Mouse (Mus musculus): ENCODE measurements around the gene Cdh1. TPM values are rescaled to one million over a fixed set of nuclear protein-coding genes. Genes with fewer than 3 reads are reported as not detected.
A peak's percentile ranks its signal among the peaks of the same experiment; 100 is the strongest.
"Not testable (repeated sequence)": the region's sequence is repeated elsewhere in the genome, so short reads cannot be mapped to it uniquely, and the experiment has no call there.

The Cdh1 gene
- total RNA-seq (2021): 1 to 10 TPM; 2.5 to 4.1 TPM
- long read RNA-seq, experiment 1, full-length matches to known transcripts: 1 of 1 reads
- long read RNA-seq, experiment 1, partial matches to known transcripts: 0 of 1 reads
- long read RNA-seq, experiment 1, other reads (novel, unspliced or antisense): 0 of 1 reads
- long read RNA-seq, experiment 2, full-length matches to known transcripts: 1 of 1 reads
- long read RNA-seq, experiment 2, partial matches to known transcripts: 0 of 1 reads
- long read RNA-seq, experiment 2, other reads (novel, unspliced or antisense): 0 of 1 reads

DNA sequence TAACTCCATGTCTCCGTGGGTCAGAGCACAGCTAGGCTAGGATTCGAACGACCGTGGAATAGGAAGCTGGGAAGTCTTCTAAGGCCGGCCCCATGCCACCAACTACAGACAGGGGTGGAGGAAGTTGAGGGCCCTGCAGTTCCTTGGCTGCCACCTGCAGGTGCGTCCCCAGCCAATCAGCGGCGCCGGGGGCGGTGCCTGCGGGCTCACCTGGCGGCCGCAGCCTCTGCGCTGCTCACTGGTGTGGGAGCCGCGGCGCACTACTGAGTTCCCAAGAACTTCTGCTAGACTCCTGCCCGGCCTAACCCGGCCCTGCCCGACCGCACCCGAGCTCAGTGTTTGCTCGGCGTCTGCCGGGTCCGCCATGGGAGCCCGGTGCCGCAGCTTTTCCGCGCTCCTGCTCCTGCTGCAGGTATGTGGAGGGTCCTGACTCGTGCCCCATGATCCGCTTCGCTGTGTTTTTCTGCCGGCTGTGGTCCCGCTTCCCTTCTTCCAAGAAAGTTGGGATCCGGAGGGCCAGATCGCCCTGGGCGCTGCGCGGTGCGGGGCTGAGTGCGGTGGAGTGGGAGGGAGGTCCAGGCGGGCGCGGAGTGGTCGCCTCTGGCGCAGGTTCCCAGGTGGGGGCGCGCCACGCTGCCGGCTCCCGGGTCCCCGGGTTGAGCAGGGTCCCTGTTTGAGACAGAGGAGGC is at the start of gene Cdh1:
TSS of gene Cdh1 (plus strand) at position 221 of the 689 bp plus-strand sequence.
- intact Hi-C loops (cut with DNase I): no loop called here
- peak in 1 of 2 experiments; percentile 19 for DNase-seq (ENCODE audit: low spot score in 2 of 2)

DNA sequence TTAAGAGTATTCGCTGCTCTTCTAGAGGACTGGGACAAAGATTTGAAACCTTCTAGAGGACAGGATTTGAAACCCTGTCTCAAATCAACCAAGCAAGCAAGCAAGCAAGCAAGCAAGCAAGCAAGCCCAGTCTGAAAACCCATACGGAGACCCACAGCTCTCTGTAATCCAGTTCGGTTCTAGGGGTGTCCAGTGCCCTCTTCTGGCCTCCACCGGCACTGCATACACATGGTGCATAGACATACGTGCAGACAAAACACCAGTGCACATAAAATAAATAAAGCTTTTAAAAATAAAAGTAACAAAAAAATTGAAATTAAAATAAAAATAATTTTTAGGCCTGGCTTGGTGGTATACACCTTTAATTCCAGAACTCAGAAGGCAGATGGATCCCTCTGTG is 49.1 kb upstream of the Cdh1 start:
- DNase-seq (ENCODE audit: low spot score in 2 of 2): no peak
- intact Hi-C loops (cut with DNase I): no loop called here

DNA sequence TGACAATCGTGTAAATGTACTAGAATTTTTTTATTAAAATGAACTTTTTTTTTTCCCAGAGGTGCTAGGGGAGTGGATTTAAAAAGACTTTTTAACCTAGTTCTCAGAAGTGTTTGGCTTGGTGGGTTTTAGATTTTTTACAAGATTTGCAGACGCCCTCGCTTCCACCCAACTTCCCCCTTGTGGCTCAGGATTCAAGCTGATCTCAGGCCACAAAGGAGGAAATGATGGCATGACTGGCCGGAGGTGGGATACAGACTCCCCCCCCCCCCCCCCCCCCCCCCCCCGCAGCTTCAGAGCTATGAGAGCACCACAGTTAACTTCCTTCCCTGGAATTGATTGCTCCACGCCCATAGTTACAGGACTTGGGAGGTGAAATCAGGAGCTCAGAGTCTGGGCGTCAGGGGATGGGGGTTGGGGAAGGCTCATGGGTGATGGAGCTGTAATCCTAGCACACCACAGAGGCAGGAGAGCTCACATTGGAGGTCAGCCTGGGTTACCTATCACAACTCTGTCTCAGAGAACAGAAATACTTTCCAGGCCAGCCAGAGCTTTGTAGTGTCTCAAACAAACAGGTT is 47.0 kb upstream of the Cdh1 start:
- no peak for DNase-seq (ENCODE audit: low spot score in 2 of 2)
- intact Hi-C loops (cut with DNase I): no loop called here

DNA sequence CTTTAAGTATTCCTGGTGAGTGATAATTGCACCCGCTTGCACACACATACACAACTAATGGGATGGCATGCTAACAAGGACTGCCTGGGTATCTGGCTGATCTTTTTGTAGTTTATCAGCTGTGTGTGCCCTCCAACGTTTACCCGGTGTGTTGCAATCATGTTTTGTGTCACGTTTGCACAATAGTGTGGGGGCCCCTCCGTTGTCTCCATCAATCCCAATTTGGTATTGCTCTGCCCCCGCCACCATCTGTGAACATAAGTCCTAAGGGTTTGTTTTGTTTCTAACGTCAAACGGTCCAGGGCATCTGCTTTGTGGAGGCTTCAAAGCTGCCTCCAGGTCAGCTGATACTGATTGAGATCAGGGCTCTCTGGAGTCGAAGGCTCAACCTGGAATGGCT is 43.3 kb upstream of the Cdh1 start:
- intact Hi-C loops (cut with DNase I): no loop called here

DNA sequence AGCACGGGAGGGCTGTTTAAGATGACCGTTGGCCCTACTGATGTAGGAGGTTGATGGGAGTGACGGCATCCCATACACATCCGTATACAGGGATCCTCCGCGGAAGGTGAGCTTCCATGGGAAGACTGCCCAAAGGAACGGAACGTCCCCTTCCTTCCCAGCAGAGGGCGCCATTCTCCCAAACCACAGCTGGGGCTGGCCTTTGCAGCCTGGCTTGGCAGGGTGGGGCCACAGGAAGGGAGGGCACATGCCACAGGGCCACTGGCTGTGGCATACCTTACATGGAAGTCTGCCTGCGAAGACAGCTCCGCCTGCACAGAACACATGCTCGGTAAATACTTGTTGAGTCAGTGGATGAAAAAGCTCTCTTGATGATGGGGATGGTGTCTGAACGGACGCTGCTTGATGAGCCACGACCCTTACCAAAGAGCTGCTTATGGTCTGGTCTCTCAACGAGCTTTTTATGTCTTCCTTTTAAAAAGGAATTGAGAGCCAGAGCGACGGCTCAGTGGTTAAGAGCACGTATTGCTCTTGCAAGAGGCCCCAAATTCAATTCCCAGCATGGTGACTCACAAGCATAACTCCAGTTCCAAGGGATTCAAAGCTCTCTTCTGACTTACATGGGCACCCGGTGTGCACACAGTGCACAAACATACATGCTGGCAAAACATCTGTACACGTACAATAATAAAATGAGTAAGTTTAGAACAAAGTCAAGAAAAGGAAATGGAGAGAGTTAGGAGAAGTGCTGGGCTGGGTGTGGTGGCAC is 41.9 kb upstream of the Cdh1 start:
- intact Hi-C loops (cut with DNase I): loop anchor here (1.0 kb wide), 1 partner anchor 86 kb away; no protein-coding TSS in a partner anchor
- DNase-seq (ENCODE audit: low spot score in 2 of 2): peak in 1 of 2 experiments; percentile 31

More for the DNA sequence above, 43.3 kb upstream of the Cdh1 start:
- DNase-seq (ENCODE audit: low spot score in 2 of 2): no peak

DNA sequence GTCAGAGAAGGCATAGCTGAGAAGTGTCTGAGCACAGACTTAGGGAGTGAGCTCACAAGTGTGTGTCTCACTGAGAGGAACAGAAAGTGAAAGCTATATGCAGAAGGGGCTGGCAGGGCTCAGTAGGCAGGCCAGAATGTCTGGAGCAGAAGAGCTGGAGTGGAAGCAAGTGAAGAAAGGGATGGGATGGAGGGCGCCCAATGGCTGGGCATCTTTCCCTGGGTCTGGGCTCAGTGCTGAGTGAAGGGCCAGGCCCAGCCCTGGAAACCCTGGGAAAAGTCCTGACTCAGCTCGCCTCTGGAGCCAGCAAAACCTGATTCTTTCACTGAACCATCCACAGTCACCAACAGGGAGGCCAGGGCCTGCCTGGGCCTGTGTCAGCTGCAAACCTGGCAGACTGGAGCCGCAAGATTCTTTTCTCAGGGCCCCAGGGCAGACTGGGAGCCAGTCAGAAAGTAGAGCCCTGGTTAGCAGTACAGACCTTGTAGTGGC is 39.4 kb upstream of the Cdh1 start:
- intact Hi-C loops (cut with DNase I): no loop called here
- no peak for DNase-seq (ENCODE audit: low spot score in 2 of 2)

DNA sequence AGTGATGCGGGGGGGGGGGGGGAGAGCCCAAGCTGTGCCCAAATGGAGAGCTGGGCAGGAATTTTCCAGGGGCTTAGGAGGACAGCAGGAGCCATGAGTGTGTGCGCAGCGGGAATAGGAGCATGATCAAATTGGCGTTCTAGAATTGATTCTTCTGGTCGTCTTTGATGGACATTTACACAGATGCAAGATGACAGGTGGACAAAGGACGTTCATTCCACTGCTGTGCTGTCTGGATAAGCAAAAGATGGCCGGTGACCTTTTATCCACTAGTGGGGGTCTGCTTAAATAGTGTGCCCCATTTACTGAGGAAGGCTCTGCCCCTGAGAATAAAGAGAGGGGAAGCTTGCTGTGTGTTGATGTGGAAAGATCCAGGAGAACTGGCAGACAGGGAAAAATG is 34.1 kb upstream of the Cdh1 start:
- no peak for DNase-seq (ENCODE audit: low spot score in 2 of 2)
- intact Hi-C loops (cut with DNase I): no loop called here

DNA sequence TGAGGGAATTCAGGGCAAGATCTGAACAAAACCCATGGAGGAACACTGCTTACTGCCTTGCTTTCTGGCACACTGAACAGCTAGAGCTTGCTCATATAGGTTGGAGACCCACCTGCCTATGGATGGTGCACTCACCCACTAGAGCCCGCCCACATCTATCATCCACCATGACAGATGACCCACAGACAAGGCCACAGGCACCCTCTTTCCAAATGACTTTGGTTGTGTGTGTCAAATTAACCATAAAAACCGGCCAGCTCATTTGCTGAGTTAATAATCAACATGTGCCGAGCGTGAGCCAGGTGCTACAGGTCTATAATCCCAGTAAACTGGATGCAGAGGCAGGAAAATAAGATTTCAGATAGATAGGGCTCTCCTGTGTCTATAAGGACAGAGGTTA is 32.8 kb upstream of the Cdh1 start:
- DNase-seq (ENCODE audit: low spot score in 2 of 2): no peak
- intact Hi-C loops (cut with DNase I): no loop called here

DNA sequence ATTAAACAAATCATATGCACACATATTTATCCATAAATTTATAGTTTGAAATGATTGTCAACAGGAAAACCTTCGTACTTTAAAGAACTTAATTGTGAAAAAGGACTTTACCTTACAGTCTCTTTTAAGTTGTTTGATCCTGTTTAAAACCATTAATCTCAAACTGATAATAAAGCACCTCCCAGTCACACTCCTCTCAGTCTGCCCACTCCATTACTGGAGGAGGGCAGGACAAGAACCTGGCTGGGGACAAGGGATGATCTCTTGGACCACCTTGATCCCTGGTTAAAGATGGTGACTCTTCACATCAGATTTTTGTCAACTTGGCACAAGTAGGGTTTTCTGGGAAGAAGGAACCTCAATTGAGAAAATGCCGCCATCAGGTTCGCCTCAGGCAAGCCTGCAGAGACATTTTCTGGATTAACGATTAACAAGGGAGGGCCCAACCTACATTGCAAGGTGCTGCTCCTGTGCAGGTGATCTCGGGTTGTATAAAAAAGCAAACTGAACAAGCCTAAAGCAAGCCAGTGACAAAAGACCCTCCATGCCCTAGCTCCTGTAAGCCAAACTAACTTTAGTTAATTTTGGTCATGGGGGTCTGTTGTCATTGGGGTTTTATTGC is 31.5 kb upstream of the Cdh1 start:
- no peak for DNase-seq (ENCODE audit: low spot score in 2 of 2)
- intact Hi-C loops (cut with DNase I): no loop called here

DNA sequence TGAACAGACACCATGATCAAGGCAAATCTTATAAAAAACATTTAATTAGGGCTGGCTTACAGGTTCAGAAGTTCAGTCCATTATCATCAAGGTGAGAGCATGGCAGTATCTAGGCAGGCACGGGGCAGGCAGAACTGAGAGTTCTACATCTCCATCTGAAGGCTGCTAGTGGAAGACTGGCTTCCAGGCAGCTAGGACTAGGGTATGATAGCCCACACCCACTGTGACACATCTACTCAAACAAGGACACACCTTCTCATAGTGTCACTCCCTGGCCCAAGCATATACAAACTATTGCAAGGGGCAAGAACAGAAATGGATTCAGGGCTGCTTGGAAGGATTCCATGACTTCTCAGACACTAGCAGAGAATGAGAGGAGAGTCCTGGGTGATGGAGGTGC is 31.0 kb upstream of the Cdh1 start:
- intact Hi-C loops (cut with DNase I): not testable (repeated sequence)

DNA sequence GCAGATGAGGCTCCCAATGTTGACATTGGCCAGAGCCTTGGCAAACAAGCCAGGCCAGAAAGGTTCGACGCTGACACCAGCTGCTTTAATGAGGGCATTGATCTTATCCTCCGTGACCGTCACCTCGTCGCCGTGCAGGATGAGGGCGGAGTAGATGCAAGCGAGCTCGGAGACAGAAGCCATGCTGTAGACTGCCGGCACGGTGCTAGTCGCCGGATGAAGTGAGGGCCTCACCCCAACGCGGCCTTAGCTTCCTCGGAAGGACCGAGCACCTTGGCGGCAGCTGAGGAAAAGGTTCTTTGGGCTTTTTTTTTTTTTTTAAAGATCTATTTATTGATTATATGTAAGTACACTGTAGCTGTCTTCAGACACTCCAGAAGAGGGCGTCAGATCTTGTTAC is 30.0 kb upstream of the Cdh1 start, which contains the start of gene Gm10073:
TSS of gene Gm10073 (minus strand) at position 294 of the 400 bp plus-strand sequence.
- DNase-seq (ENCODE audit: low spot score in 2 of 2); intact Hi-C loops (cut with DNase I): not testable (repeated sequence)

More for the DNA sequence above, 31.0 kb upstream of the Cdh1 start:
- not testable (repeated sequence) for DNase-seq (ENCODE audit: low spot score in 2 of 2)

DNA sequence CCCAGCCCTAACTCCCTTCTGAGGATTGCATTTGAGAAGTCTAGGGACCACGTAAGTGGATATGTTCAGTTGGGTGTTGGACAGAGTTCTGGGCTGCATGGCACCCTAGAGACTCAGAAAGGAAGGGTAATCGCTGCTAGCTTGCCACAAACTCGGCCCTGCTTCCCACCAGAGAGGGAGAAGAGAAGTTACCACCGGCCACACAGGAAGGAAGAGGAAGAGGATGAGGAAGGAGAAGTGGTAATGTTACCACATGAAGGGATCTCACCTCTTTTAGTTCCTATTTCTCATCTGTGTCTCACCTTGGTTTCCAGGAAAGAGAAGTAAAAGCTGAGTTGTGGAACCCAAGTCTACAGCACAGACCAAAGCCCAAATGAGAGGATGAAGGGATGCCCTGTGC is 28.9 kb upstream of the Cdh1 start:
- intact Hi-C loops (cut with DNase I): no loop called here
- DNase-seq (ENCODE audit: low spot score in 2 of 2): no peak

DNA sequence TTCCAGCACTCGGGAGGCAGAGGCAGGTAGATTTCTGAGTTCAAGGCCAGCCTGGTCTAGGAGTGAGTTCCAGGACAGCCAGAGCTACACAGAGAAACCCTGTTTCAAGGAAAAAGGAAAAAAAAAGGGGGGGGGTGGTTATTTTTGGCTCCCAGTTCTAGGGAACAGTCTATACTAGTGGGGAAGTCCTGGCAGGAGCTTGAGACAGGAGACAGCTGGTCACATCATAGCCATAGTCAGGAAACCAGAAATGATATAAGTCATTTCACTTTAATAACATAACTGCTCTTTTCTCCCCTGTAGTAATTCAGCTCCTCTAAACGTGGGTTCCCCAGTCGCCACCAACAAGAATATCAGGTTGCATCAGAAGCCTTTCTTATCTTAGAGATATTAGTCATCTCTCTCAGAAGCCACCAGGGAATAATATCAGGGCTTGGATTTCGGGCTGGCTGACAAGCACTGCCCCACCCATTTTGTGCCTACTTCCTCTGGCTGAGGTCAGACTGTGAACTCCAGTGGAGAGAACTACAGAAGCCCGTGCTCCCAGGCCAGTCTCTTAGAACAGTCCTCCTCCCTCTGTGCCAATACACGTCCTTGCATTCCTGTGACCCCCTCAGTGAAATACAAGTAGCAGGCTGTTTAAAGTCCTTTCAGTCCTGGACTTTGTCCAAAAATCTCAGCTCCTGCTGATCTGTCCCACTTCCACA is 26.1 kb upstream of the Cdh1 start:
- intact Hi-C loops (cut with DNase I): no loop called here
- DNase-seq (ENCODE audit: low spot score in 2 of 2): no peak

DNA sequence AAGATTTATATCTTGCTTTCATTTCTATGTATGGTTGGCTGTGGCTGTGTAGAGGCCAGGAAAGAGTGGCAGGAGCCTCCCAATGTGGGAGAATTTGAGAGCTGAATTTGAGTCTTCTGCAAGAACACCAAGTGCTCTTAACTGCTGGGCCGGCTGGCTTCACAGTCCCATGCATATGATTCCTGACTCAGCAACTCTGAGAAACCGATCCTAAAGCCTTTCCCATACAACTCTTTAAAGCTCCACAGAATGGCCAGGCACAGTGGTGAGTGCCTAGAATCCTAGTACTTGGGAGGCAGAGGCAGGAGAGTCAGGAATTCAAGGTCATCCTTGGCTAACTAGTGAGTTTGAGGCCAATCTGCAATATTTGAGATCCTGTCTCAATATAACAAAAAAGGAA is 23.6 kb upstream of the Cdh1 start:
- no peak for DNase-seq (ENCODE audit: low spot score in 2 of 2)
- intact Hi-C loops (cut with DNase I): no loop called here

DNA sequence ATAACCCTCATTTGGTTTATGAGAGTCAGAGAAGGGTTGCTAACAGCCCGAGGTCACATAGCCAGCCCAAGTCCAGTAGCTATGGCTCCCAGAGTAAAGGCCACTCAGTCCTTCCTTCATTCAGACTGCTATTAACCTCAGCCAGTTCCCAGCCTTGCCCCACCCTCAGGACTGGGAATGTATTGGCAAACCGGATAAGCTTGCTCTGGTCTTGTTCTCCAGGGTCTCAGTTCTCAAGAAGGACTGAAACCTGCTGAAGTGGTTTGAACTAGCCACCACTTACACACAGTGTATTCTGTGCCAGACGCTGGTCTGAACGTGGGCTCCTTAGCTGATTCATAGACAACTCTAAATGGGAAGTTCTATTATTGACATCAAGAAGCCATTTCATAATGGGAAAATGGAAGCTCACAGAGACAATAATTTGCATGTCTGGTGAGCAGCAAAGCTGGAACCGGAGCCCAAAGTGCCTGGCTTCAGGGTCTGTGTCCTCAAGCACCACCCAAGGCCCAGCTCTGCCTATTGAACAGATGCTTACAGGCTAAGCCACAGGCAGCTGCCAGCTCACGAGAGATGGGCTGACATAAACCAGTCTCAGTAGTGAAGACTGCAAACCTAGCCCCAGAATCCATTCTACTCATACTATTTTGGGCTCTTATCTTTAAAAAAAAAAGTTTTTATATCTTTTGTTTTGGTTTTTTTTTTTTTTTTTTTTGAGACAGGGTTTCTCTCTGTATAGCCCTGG is 21.6 kb upstream of the Cdh1 start:
- DNase-seq (ENCODE audit: low spot score in 2 of 2): no peak
- intact Hi-C loops (cut with DNase I): no loop called here

DNA sequence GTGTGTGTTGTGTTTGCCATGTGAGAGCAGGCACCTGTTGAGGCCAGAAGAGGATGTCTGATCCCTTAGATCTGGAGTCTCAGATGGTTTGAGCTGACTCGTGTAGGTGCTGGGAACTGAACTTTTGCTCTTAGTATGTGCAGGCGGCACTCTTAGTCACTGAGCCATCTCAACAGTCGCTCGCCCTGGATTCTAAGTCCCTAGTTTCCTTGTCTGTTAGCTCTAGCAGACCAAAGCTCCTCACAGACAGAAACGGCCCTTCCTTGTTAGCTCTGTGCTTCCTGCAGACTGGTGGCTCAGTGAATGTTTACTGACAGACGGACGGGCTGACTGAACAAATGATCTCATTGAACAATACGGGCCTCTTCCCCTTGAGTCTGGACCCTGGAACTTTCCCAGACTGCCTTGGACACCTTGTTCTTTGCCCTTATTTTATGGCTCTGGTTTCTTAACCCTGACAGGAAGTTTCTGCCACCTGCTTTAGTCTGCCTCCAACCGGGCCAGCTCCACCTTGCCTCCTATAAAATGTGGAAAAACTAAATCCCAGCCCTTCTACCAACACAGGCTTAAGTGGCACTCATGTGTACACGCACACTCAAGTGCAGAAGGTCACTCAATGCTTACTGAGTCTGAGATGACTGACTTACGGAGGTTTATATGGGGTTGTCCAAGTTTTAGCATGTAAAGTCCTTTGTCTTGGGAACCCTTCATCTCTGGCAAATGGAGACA is 18.0 kb upstream of the Cdh1 start:
- intact Hi-C loops (cut with DNase I): no loop called here

DNA sequence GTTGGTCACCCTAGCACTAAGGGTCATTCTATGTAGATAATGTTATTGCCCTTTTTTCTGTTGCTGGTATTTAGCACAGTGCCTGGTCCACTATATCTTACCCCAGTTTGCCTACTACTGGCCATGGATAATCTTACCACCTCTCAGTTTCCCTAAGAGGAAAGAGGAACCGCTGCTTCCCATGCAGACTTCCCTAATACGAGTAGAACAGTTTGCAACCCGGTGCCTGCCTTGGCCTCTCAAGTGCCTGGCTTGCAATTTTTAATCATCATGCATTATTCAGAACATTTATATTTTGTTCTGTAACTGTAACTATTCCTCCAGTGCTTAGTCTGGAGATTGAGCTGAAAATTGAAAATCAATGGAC is 17.5 kb upstream of the Cdh1 start:
- DNase-seq (ENCODE audit: low spot score in 2 of 2): no peak
- intact Hi-C loops (cut with DNase I): no loop called here

More for the DNA sequence above, 18.0 kb upstream of the Cdh1 start:
- no peak for DNase-seq (ENCODE audit: low spot score in 2 of 2)

DNA sequence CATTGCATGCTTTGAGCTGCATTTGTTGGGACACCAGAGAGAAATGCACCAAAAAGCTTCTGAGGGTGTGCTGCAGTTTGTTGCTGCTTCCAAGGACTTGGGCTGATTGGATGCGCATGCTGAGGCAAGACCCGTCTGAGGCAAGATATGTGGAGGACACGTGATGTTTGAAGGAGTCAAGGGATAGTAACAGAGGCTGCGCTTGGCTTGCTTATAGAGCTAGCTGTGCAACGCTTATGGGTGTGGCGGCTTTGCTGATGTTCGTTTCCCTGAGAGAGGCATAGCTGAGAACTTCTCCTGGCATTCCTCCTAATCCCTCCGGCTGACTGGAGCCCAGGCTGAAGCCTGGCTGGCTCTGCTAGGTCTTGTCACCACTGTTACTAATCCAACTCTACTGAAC is 16.3 kb upstream of the Cdh1 start:
- DNase-seq (ENCODE audit: low spot score in 2 of 2): no peak
- intact Hi-C loops (cut with DNase I): no loop called here
